Mouse (Mus musculus) ES-Bruce4 (cell line): ENCODE results near the gene Rap1a.

Experiments
- CTCF ChIP-seq: IDR thresholded peaks from one replicate; pipeline ENCODE4 v1.8.1; 2011; ENCODE audit warnings: low read depth, low read length
- POLR2A ChIP-seq: IDR thresholded peaks from one replicate; pipeline ENCODE4 v1.8.1; 2011; ENCODE audit warnings: low read length; ENCODE audit not compliant: insufficient read depth

- no peak for TF ChIP-seq POLR2A
- no peak for TF ChIP-seq CTCF
Measured at GRCm38 (mm10) chr3:105823609-105824008, 22.5 kb upstream of the Rap1a start.
